Mouse (Mus musculus): ENCODE measurements around the gene Epb41.

Gene Epb41

GRCm38 (mm10) chr4:132074933-132075769, at the start of gene Epb41:
Gene Epb41, minus strand, starts transcription at chr4:132075321.
- DNase-seq (ENCODE audit: low read depth, low spot score), result peak; percentile 50

- no peak for DNase-seq (ENCODE audit: low read depth, low spot score)
These were observed 48.0 kb upstream of the Epb41 start for GRCm38 (mm10) chr4:132123166-132123565.

- DNase-seq (ENCODE audit: low read depth, low spot score), result no peak
These were observed 46.6 kb upstream of the Epb41 start for GRCm38 (mm10) chr4:132121674-132122073.

- DNase-seq (ENCODE audit: low read depth, low spot score), result no peak
These were observed 44.4 kb upstream of the Epb41 start for GRCm38 (mm10) chr4:132119566-132119965.

- DNase-seq (ENCODE audit: low read depth, low spot score), result no peak
These were observed 41.2 kb upstream of the Epb41 start for GRCm38 (mm10) chr4:132116315-132116714.

DNA sequence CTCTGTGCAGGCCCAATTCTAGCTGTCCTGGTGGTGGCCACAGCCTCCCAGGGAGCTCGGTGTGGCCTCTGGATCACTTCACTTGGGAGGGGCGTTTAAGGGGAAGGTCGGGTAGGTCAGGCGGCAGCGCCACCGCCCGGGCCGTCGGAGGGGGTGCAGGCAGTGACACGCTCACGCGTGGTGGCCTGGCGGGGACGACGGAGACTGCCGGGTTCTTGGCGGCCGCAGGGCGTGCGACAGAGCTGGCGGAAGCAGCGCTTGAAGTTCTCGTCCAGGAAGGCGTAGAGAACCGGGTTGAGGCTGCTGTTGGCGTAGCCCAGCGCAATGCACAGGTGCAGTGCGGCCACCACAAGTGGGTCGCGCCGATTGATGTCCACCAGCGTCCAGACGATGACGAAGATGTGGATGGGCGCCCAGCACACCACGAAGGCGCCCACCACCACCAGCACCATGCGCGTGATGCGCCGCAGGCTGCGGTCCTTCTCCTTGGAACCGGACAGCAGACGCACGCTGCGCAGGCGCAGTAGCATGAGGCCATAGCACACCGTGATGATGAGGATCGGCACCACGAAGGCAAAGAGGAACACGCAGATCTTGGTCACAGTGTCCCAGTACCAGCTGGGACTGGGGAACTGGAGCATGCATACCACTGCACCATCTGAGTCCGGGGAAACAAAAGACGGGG, 38.4 kb upstream of the Epb41 start:
- DNase-seq (ENCODE audit: low read depth, low spot score), result no peak

DNA sequence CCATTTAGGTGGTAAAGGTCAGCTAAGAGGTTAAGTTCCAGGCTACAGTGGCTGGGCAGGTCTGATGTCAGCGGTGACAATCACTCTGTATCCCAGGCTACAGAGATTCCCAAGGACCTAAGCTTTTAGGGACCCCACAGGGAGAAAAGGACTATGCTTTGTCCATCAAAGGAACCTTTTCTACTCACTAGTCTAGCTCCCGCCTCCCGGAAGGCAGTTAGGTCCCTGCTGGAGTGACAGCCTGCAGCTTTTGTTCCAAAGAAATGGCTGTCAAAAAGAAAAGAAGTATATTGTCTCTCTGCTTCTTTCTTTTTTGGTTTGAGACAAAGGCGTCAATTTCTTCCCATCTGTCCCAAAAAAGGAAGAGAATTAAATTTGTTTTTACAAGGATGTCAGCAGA, 36.1 kb upstream of the Epb41 start:
- DNase-seq (ENCODE audit: low read depth, low spot score), result no peak

- no peak for DNase-seq (ENCODE audit: low read depth, low spot score)
These were observed 33.1 kb upstream of the Epb41 start for GRCm38 (mm10) chr4:132108221-132108620.

- DNase-seq (ENCODE audit: low read depth, low spot score), result peak; percentile 27
These were observed 26.0 kb upstream of the Epb41 start for GRCm38 (mm10) chr4:132101152-132101551.

GRCm38 (mm10) chr4:132099548-132099947, 24.4 kb upstream of the Epb41 start:
- no peak for DNase-seq (ENCODE audit: low read depth, low spot score)

- DNase-seq (ENCODE audit: low read depth, low spot score), result no peak
These were observed 19.9 kb upstream of the Epb41 start for GRCm38 (mm10) chr4:132095043-132095442.

DNA sequence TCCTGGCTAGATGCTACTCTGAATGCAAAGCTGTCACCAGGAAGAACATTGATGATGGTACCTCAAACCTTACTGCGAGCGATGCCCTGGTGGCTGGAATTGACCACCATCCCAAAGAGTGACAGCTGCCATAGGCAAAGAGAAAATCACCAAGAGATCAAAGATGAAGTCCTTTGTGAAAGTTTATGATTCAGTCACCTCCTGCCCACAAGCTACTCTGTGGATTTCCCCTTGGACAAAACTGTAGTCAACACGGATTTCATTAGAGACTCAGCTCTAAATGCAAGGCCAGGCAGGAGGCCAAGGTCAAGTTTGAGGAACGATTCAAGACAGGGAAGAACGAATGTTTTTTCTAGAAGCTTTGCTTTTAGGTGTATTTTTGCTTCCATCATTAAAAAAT, 18.8 kb upstream of the Epb41 start:
- DNase-seq (ENCODE audit: low read depth, low spot score), result no peak

- DNase-seq (ENCODE audit: low read depth, low spot score), result no peak
These were observed 18.0 kb upstream of the Epb41 start for GRCm38 (mm10) chr4:132093136-132093535.

DNA sequence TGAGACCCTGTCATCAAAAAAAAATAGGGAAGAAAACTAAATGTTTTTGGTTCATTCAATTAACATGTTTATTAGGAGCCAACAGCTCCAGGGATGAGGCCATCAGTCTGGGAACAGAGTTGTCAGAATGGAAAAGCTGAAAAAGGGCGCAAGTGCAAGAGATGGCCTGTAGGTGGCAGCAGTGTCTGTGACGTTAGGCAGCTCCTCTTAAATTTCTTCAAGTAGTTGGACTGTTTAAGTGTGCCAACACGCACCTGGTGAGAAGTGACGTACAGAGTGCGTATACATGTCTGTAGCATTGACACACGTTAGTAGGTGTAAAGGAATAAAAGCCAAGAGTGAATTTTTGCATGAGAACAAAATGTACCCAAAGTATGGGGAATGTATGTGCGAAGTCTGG, 13.8 kb upstream of the Epb41 start:
- peak; percentile 79 for DNase-seq (ENCODE audit: low read depth, low spot score)

- DNase-seq (ENCODE audit: low read depth, low spot score), result no peak
These were observed 10.0 kb upstream of the Epb41 start for GRCm38 (mm10) chr4:132085114-132085513.

DNA sequence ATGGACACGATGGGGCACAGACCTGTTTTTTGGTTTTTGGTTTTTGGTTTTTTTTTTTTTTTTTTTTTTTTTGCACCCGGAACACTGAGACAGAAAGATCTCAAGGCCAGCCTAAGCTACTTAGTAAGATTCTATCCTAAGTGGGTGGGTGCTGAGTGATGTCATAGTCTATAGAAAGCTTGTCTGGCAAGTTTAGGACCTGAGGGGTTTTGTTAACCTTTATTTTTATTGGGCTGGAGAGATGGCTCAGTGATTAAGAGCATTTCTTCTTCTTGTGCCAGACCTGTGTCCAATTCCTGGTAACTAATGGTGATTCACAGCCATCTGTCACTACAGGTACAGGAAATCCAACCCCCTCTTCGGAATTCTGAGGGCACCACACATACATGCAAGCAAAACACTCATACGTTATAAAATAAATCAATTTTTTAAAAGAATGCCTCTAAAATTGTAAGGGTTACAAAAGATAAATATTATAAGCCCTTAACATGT, 5.4 kb upstream of the Epb41 start:
- DNase-seq (ENCODE audit: low read depth, low spot score), result no peak

GRCm38 (mm10) chr4:132079555-132080275, 4.6 kb upstream of the Epb41 start:
- peak; percentile 75 for DNase-seq (ENCODE audit: low read depth, low spot score)

DNA sequence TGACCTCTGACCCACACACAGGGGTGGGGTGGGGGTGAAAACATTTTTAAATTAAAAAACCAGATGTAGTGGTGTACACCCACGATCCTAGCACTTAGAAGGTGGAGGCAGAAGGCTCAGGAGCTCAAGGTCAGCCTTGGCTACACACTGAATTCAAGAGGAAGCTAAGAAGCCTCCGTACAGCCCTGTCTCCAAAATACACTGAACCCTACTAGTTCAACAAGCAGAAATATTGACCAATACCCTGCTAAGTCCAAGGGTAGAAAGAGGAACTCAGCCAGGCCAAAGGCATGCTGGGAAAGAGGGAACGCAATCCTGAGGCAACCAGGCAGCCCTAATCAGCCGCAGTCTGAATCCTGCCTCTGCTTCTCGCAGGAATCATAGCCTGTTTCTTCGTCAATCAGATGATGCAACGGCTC, 3.2 kb upstream of the Epb41 start:
- DNase-seq (ENCODE audit: low read depth, low spot score), result no peak

- DNase-seq (ENCODE audit: low read depth, low spot score), result no peak
These were observed 2.3 kb upstream of the Epb41 start for GRCm38 (mm10) chr4:132077445-132077844.

- peak; percentile 75 for DNase-seq (ENCODE audit: low read depth, low spot score)
These were observed 1.6 kb upstream of the Epb41 start for GRCm38 (mm10) chr4:132076480-132077405.

DNA sequence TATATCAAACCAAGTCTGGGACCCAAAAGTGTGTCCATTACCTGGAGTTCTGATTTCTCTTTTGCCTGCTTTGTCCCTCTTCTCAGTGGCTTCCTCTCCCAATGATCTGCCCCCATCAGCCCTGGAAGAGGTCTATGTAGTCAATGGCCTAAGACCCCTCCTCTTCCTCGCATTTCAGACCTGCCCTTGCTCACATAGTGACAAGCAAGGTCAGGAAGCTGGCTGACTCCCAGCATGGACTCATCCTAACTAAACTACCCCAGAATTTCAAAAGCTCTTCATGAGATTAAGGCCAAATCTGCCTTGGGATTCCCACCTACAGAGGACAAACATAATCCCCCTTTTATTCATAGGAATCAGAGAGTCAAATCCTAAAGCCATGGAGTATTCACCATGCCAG, 675 bp upstream of the Epb41 start:
- no peak for DNase-seq (ENCODE audit: low read depth, low spot score)

Measured in 3T3-L1 (cell line).